Mouse (Mus musculus) embryonic fibroblast, embryonic 13.5 days (primary cell): ENCODE measurements around the gene 1700017B05Rik.

Experiments
- CTCF ChIP-seq: IDR thresholded peaks from 2 replicates; pipeline ENCODE4 v1.5.1; 2011; ENCODE audit warnings: mild to moderate bottlenecking, control low read depth, low read length, moderate library complexity, borderline replicate concordance; ENCODE audit not compliant: insufficient read depth
- POLR2A ChIP-seq: IDR thresholded peaks from 2 replicates; pipeline ENCODE4 v1.6.1; 2011; ENCODE audit warnings: low read depth, mild to moderate bottlenecking, control low read depth, low read length, moderate library complexity

- TF ChIP-seq CTCF (no peak), POLR2A (no peak)
Observed at GRCm38 (mm10) chr9:57223341-57223740, 39.1 kb downstream of the 1700017B05Rik start.
